Mouse (Mus musculus) layer of hippocampus, adult 11-12 months (tissue): ENCODE results near the gene Clcn3.

ENCODE experiments used
- DNase-seq: peaks from one replicate; pipeline ENCODE4 v3.0.0; 2022; ENCODE audit warnings: low spot score

Clcn3 gene

DNA sequence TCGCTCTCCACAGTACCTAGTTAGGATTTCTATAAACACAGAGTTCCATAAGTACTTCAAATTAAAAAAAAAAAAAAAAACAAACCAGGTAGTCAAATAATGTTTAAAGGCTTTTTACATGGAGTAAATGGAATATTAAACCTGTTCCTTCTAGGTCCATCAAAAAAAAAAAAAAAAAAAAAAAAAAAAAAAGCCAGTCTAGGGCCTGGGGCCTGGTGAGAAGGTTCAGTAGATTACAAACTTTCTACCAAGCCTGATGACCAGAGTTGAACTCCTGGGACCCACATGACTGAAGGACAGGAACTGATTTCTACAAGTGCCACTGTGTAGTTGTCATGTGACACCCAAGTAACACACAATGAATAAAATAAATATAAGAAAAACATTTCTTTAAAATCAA, 31.3 kb downstream of the Clcn3 start:
- no peak for DNase-seq

DNA sequence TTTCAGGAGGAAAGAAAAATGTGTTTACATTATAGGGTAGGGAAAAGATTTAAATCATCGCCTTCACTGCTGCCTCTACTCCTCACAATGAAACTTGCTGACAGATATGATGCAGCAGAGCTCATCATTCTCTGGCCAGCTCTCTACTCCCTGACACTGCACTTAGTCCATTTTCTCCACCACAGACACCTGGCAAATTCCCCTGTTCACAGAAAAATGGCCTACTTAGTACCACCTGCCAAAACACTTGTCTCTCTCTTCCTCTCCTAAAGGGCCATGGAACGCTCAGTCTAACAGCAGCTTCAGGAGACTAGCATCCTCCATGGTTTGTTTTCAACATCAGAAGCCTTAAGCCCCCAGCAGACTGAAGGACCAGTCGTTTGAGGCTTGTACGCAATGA, 31.8 kb downstream of the Clcn3 start:
- DNase-seq = no peak

DNA sequence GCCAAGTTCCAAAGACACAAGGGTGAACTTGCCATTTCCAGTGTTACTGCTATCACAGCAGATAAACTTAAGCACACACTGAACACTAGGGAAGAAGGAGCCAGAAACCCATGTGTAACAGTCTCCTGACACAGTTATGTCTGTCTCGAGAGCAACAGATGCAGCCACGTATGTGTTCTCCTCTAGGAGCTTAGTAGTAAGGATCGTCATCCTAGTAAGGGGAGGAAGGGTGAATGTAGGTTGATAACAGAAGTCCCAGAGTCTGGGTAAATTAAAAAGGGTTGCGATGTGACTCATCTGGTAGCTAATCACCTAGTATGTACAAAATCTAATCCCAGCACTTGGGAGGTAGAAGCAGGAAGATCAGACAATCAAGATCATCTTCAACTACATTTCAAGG, 33.2 kb downstream of the Clcn3 start:
- no peak for DNase-seq

DNA sequence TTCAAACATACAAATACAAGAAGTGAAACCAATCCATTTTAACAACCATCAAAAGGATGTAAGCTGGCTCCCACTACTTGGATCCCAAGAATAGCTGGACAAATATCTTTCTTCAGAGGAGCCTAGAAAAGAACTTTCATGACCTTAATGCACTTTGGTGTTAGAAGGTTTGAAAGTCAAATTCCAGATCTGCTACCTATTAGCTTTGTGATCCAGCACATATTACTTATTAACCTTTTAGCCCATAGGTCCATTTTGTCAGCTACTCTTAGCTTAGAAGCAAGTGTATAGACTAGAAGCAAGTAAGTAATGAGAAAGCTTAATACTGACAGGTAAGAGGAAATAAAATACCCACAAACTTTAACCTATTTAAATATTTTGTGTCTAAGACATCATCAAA, 35.6 kb downstream of the Clcn3 start:
- DNase-seq = no peak

DNA sequence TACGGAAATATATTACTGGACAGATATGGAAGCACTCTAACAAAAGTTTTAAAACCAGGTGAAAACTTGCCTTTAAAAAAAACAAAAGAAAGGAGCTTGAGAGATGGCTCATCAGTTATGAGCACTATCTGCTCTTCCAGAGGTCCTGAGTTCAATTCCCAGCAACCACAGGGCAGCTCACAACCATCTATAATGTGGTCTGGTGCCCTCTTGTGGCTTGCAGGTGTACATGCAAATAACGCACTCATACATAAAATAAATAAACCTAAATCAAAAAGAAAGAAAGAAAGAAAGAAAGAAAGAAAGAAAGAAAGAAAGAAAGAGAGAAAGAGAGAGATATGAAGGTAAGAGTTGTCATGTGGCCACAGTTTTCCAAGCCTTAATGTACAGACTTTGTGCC, 40.2 kb downstream of the Clcn3 start:
- DNase-seq = no peak

DNA sequence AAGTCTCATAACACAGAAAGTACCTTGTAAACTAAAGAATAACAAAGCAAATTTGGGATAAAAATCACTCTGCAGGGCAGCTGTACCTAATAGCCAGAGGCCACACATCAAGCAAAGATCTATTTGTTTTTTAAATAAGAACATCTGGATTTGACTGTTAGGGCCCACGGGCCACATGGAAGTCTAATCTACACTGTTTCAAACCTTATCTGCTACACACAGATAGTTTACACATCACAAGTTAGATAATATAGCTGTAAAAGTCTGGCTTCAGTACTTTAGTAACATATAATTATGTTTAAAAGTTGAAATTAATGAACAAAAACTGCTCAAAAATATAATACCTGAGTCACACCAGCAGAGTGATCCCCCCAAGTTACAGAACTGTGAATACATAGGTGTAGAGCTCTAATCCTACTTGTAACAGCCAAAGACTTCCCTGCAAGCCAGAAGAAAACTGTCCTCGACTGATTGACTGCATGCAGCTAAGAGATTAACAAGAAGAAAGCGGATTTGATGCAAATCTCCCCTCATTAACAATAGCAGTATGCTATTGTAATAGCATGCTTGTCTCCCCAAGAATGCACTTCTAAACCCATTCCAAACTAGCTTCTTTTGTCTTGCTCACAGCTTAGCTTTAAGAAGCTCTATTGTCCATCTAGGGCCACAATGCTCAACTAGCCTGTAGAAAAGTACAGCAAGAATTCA, 44.2 kb downstream of the Clcn3 start:
- no peak for DNase-seq

DNA sequence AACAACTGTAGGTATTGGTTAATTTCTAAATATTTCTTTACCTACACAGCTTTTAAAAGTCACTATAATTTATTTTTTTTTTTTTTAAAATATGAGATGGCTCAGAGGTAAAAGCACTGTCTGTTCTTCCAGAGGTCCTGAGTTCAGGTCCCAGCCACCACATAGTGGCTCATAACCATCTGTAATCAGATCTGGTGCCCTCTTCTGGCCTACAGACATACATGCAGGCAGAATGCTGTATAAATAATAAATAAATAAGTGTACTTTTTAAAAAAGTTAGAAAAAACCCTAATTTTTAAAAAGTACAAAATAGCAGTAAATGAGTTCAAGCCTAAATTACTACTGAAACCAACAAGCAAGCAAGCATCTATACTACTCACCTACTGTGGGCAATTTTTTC, 49.5 kb downstream of the Clcn3 start:
- DNase-seq = no peak

DNA sequence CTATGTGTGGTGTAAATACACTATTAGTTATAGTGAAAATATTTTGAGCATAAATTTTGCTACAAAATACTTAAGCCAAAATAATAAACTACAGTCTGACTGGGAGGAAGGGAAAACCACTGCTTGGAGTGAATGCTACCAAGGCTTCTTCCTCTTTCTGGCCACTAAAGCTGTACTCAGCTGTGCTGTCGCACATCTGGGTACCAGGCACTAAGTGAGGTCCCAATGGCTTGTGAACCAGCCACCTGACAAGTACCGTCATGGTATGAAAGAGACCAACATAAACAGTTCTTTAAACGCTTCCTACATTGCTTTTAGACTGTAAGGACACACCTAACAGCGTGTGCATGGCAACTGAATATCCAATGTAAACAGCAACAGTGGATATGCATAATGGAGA, 62.9 kb downstream of the Clcn3 start:
- DNase-seq = no peak

DNA sequence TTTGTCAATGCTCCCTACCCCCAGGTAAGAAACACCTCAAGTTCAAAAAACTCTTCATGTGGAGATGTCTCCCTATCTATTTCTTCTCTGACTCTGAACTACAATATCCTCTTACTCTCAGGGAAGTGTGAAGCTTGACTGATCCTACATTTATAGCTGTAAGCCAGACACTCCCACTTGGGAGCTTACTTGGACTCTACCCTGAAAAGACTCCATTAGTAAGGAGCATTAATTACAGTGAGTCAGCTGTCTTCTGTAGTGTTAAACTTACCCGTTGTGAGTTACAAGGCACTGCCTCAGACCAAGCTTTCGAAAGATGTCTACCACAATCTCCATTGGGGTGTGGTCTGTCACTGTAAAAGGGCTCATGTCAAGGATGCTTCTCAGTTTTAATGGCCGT, 64.0 kb downstream of the Clcn3 start:
- no peak for DNase-seq

DNA sequence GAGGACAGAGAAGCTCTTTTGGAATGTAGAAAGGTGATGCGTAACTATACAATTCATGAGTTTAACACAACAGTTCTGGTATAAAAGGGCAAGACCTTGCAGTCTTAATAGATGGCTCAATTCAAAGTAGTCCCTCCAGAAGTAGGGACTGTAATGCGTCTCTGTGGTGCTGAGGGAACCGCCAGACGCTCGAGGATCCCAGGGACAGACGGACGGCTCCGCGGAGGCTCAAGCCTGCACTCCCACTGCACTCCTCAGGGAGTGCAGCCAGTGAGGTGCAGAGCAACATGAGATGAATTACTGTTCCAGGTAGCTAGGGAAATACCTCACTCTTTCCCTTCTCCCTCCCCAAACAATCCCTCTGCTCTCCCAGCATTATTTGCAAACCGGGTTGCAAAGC, 70.5 kb downstream of the Clcn3 start:
- DNase-seq = no peak

DNA sequence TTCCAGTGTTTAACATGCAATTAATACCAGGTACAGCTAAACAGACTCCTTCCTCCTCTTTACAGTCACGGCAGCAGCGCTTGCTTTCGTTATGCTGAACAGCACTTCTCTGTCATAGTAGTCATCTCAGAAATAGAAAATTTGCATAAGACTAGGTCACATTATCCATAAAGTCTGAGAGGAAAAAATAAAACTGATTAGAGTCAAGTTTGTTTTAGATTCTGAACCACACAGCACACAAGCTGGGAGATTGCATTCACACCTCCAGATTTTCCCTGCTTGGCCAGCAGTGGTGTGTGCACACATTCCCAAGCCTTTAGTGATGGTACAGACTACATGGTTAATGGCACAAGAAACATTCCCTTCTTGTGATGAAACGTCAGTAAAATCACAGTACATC, 71.0 kb downstream of the Clcn3 start:
- DNase-seq = no peak

DNA sequence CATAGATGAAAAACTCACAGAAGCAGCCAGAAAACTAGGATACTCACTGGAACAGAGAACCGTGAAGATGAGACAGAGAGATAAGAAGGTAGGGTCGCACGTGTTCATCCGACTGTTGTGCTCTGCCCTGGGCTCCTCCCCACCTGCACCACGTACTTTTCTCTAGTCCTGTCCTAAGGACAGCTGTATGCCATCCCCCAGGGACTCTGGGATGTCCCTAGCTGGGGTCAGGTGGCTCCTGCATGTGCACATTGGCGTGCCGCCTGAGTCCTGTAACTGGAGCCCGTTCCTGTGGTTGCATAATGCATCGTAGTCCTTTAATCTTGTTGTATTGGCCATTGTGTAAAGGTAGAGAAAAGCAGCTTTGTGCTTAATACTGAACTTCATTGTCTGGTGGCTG, 83.0 kb downstream of the Clcn3 start:
- DNase-seq = no peak

DNA sequence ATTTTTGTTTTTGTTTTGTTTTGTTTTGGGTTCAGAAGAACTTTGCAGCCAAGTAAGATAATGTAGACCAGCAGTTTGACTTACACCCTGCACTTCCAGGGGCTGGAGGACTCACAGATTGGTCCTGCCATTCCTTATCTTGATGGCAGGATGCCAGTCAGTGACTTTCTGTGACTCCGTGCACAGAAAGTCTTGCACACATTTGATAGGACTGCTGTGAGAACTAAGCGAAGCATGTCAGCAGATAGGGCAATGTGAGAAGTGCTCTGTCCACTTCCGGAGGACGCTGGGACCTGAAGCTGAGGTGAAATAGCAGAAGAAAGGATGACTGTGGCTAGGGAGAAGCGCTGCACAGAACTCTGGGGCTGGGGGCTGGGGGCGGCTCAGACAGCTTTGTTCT, 87.2 kb downstream of the Clcn3 start:
- no peak for DNase-seq

DNA sequence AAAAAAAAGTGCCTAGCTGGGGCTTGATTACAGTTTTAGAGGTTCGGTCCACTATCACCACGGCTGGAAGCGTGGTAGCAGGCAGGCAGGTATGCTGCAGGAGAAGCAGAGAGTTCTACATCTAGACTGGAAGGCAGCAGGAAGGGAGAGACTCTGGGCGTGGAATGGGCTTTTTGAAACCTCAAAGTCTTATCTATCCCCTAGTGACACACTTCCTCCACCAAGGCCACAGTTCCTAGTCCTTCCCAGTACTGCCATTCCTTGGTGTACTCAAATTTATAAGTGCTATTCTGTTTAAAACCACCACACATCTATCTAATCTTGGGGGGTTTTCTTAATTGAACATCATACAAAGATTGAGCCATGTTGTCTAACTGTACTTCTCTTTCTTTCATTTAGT, 91.3 kb downstream of the Clcn3 start:
- no peak for DNase-seq

DNA sequence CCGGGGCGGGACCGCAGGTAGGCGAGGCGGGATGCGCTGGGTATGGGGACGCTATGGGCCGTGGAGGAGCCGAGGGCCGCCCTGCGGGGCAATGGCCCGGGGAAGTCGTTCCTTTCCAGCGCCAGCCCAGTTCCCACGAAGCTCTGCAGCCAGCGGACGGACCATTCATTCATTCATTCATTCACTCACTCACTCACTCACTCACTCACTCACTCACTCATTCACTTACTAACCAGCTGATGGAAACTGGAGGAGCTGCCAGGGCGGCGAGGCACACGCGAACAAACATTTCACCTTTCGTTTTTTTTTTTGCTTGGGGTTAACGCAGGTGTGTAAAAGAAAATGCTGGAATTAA, 92.6 kb downstream of the Clcn3 start:
- no peak for DNase-seq

DNA sequence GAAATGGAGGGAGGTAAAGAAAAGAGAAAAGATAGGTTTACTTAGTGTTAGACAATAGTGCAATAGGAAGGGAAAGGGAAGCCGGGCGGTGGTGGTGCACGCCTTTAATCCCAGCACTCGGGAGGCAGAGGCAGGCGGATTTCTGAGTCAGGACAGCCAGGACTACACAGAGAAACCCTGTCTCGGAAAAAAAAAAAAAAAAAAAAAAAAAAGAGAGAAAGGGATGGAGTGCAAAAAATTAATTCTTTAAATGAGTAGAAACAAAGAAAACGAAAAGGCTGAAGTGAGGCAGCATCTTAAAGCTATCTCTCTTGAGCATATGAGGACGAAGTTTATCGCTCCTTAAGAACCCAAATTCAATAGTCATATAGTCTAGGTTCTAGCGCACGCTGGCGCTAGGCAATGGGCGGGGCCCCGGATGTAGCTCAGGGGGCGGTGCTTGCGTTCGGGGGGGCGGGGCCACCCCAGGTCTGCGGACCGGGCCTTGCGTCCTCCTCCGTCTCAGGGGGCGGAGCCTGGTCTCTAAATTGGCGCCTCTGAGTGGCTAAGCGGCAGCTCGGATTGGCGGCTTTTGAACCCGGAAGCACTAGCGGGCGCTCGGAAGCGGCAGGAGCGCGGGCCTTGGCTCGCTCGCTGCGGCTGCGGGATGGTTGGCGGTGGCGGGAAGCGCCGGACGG, 93.1 kb downstream of the Clcn3 start, which contains the start of gene Hpf1:
Gene Hpf1 (plus strand): TSS at position 576 of the 677 bp plus-strand sequence.
- DNase-seq = peak; percentile 93

DNA sequence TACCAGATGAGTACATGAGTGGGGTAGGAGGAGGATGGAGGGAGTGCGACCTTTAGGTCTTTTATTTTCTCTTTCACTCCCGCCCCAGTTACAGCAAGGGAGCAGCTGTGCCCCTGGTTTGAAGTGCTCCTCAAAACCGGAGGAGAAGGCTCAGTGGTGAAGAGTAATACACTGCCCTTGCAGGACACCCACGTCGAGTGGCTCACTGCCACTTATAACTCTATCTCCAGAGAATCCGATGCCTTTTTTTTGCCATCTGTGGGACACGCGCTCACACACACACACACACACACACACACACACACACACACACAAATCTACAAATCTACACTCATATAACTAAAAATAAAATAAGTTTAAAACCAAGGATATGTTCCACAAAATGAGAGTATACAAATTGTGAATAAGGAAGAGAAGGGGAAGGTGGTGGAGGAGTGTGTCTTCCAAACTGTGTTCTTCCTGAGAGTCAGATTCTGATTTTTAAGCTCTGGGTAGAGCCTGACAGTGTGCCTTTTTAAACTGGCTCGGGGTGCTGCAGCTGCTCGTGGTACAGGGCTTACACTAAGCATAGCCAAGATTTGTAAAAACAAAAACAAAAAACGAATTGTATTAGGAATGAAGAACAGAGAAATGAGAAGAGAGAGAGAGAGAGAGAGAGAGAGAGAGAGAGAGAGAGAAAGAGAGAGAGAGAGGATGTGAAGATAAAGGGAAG, 93.8 kb downstream of the Clcn3 start:
- DNase-seq = no peak

DNA sequence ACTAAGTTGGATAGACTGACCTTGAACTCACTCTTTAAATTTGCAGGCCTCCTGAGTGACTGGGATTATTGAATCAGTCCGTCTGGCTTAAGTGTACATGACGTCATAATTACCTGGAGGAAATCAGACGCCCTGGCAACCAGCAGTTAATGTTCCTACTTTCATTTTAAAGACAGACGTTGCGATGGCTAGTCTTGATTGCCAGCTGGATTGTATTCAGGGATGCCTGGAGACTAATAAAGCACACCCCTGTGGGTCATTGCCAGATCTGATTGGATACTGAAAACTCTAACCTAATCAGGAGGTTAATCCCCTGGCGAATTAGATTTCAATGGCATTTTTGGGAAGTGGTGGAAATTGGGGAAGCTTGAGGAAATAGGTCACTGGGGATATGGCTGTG, 96.4 kb downstream of the Clcn3 start:
- no peak for DNase-seq

DNA sequence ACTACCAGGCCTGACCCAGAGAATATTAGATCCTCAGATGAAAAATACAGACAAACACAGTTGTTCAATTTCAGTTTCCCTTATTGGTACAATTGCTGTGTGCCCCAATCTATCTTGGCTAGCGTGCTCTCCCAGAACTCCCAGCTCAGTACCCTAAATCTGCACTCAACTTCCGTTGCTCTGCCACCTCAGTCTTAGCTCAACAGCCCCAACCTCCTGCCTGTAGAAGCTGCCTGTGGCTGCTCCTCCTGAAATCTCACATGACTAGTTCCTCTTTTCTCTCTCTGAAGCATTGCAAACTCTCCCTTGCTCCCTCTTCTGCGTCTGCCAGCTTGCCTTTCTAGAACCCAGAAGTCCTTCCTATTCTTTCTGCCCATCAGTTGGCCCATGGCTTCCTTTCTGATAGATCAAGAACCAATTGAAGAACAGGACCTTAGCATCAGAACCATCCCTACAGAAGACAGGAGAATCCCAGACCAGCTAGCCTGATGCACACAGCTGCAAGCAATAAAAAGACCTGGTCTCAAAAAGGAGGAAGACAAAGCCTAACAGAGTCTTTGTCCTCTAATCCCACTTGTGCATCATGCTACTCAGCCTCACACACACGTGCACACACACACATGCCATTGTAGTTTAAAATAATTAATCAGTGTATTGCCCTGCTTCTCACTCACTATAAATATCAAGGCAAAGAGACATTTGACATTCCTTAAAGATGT, 99.5 kb downstream of the Clcn3 start:
- no peak for DNase-seq

DNA sequence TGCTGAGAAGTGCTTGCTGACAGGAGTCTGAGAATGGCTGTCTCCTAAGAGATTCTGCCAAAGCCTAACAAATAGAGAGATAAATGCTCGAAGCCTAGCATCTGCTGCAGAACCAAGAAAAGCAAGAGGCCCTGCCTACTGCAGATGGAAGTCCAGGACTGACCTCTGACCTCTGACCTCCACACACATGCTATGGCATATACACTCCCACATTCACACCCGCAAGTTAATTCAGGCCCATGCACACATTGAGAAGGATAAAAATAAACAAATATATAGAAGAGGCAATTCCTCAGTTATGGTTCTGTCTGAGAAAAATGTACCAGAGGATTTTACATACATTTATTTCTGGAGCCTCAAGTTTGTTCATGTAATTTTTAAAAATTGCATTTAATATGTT, 104.5 kb downstream of the Clcn3 start:
- DNase-seq = no peak

DNA sequence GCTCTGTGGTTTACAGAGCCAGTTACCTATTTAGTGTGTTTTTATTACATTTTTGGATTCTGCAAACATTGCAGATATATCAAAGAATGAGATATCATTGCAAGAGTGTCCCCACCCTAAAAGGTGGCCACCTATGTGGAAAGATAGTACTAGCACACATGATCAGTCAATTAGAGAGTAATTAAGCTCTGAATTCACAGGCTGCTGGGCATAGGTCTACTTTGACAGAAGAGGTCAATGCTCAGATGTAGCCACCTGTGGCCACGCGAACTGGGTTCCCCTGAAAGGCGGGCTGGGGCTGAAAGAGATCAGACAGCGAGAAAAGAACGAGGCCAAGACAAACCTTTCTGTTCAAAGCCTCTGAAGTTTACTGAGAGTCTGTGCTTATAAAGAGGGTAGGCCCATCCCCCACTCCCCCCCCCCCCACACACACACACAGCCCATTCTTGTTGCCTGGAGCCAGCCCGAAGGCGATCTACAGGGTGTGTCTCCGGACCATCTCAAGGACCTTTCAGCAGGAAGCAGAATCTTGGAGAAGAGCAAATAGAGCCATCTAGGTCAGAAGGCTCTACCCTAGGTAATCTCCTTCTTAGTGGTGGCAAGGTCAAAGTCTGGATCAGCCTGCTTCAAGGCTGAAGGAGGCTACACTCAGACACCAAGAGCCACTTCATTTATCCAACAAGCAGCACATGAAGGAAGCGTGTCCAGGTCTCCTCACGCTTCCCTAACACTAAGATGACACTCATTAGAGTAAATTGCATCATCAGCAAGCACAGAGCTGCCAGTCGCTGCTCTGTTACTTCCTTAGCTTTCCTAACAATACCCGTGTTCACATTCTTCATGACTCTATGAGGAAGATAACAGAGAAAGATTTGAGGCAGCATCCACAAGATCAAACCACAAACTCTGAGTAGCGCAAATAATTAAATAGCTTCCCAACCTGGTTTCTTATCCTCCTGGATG, 112.6 kb downstream of the Clcn3 start:
- no peak for DNase-seq

DNA sequence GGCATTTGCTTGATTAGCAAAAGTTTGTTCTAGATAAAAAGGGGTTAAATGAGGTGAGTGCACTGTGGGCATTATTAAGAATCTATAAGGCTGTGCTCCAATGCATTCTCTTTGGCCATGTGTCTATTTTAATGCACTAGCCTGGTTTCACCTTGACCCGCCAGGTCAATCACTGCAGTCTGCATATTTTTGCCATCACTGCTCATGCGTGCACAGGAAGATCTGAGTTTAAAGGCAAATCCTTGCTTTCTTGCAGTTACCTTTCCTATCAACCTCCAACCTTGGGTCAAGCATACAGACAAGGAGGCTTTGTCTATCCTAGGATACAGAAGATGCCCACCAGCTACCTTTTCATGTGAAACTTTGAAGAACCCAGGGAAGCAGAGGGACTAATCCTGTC, 113.3 kb downstream of the Clcn3 start:
- no peak for DNase-seq
